Mouse (Mus musculus): Measurements from ENCODE around the gene Nefh.

GRCm38 (mm10) chr11:4894848-4895816, 52.7 kb downstream of the Nefh start, which contains the start of gene Thoc5:
- TF ChIP-seq CTCF (IDR thresholded peaks at IDR 0.05; ENCODE audit: extremely low read depth, insufficient read depth, low read length) (no peak), POLR2A (IDR thresholded peaks at IDR 0.05; ENCODE audit: extremely low read depth, insufficient read depth, low read length) (peak; percentile 84)

All from cortical plate, adult 2 months (tissue).